Mouse (Mus musculus): ENCODE results near the gene Tent5d. TPM values are rescaled to one million over a fixed set of nuclear protein-coding genes. Genes with fewer than 3 reads are reported as not detected.

Tent5d gene
- 0.02 TPM in 1 of 2 replicates, not detected in the other for polyA plus RNA-seq (2012; rRNA removed)

GRCm38 (mm10) chrX:107792290-107792689 lies at the start of gene Tent5d:
Tent5d (plus strand) TSS chrX:107792590.

GRCm38 (mm10) chrX:107816218-107816554 lies 23.8 kb downstream of the Tent5d start, which contains the start of gene 2610002M06Rik:
2610002M06Rik (minus strand) TSS chrX:107816334.

Other genes starting within 250 kb of the Tent5d start
- gene Tbx22, start 124.6 kb upstream of the Tent5d start, polyA plus RNA-seq (2012; rRNA removed), result not detected in 2 replicates
- gene 2610002M06Rik, start 23.7 kb downstream of the Tent5d start, polyA plus RNA-seq (2012; rRNA removed), result 4.3 and 4.4 TPM in 2 replicates
- not detected in 2 replicates for gene Gm732, start 155.9 kb downstream of the Tent5d start, polyA plus RNA-seq (2012; rRNA removed)